ENCODE assay signal across 32 mouse cellular contexts in the genomic region with DNA sequence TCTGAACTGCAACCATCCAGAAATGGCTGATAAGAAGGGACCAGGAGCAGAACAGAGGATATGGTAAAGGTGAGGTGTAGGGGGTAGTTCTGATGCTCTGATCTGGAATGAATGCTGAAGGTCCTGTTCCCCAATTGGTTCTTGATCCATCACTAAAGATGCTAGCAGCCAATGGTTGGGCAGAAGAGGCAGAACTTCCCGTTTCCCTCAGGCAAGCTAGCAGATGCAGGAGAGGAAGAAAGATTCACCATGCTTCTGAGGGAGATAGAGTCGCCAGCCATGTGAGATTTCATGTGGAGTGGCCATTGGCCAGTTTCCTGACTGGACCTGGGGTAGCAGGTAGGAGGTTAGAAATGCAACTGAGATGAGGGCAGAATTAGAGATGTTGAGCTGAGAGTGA.
"Had no signal": no experiment of that assay in that cellular context is flagged by ENCODE, and none has a peak within 500 bp of the region (broad histone marks: within the 10 kb centered on the region; RNA-seq: fewer than 3 reads in every experiment).

No protein-coding gene starts in this region.

- H3K9ac ChIP-seq: heart, embryonic 12.5 days; heart, embryonic 13.5 days; heart, embryonic 15.5 days; hindbrain, embryonic 13.5 days; hindbrain, embryonic 14.5 days; hindbrain, embryonic 15.5 days; intestine, embryonic 15.5 days; kidney, embryonic 15.5 days had no signal

- DNase-seq: heart, postnatal 10 days; heart, postnatal 14 days; heart, postnatal 36 days; heart, postnatal 4 days; kidney, adult 11 months; kidney, adult 18-20 months; kidney, adult 2 months; kidney, adult 8-10 months; kidney, adult 9 months; kidney, postnatal 10 days; kidney, postnatal 14 days; kidney, postnatal 36 days; kidney, postnatal 4 days; layer of hippocampus, adult 9-11 months; layer of hippocampus, postnatal 36 days had no signal

- H3K4me3 ChIP-seq: heart, embryonic 12.5 days; heart, embryonic 13.5 days; heart, embryonic 15.5 days; hindbrain, embryonic 10.5 days; hindbrain, embryonic 13.5 days; hindbrain, embryonic 15.5 days; intestine, embryonic 15.5 days; kidney, embryonic 15.5 days; layer of hippocampus, adult 2 months; left cerebral cortex, adult 2 months had no signal

- H3K27me3 ChIP-seq: hindbrain, embryonic 15.5 days; intestine, embryonic 15.5 days; kidney, embryonic 15.5 days had no signal

- H3K9me3 ChIP-seq: heart, embryonic 12.5 days; heart, embryonic 13.5 days; heart, embryonic 15.5 days; hindbrain, embryonic 10.5 days; hindbrain, embryonic 13.5 days; hindbrain, embryonic 15.5 days; intestine, embryonic 15.5 days; kidney, embryonic 15.5 days had no signal

- ATAC-seq: hindbrain, embryonic 16.5 days; hindbrain, postnatal 0 days; inflammation-experienced regulatory T-cells, adult 6 months; intestine, embryonic 15.5 days; intestine, embryonic 16.5 days; intestine, postnatal 0 days had no signal

- H3K4me1 ChIP-seq: heart, embryonic 12.5 days; heart, embryonic 13.5 days; heart, embryonic 15.5 days; hindbrain, embryonic 13.5 days; hindbrain, embryonic 15.5 days; intestine, embryonic 15.5 days; kidney, embryonic 15.5 days had no signal

- H3K27ac ChIP-seq: heart, embryonic 13.5 days; heart, embryonic 15.5 days; hindbrain, embryonic 10.5 days; hindbrain, embryonic 13.5 days; hindbrain, embryonic 14.5 days; hindbrain, embryonic 15.5 days; hindbrain, postnatal 0 days; intestine, embryonic 15.5 days; kidney, embryonic 15.5 days; kidney, postnatal 0 days; layer of hippocampus, adult 2 months; left cerebral cortex, adult 2 months had no signal

- H3K36me3 ChIP-seq: heart, embryonic 12.5 days; heart, embryonic 13.5 days; heart, embryonic 15.5 days; hindbrain, embryonic 10.5 days; hindbrain, embryonic 13.5 days; hindbrain, embryonic 15.5 days; intestine, embryonic 15.5 days; kidney, embryonic 15.5 days had no signal

- H3K4me2 ChIP-seq: heart, embryonic 12.5 days; heart, embryonic 13.5 days; heart, embryonic 15.5 days; hindbrain, embryonic 13.5 days; hindbrain, embryonic 14.5 days; hindbrain, embryonic 15.5 days; intestine, embryonic 15.5 days; kidney, embryonic 15.5 days had no signal
